Mouse (Mus musculus) bone marrow macrophage, adult 2 months (primary cell): ENCODE data around the gene Olfr509. TPM values are rescaled to one million over a fixed set of nuclear protein-coding genes. Genes with fewer than 3 reads are reported as not detected.
"Not testable (repeated sequence)": the region's sequence is repeated elsewhere in the genome, so short reads cannot be mapped to it uniquely, and the experiment has no call there.

Source experiments
- H3K27ac ChIP-seq: 2 replicates; pipeline ENCODE4 v1.5.1; 2012; ENCODE audit warnings: low read depth, low read length; ENCODE audit not compliant: insufficient read depth
- H3K4me1 ChIP-seq: 2 replicates; pipeline ENCODE4 v1.6.1; 2012; ENCODE audit warnings: low read length; ENCODE audit not compliant: control insufficient read depth, insufficient read depth
- H3K4me3 ChIP-seq: 2 replicates; pipeline ENCODE4 v1.5.1; 2012; ENCODE audit warnings: mild to moderate bottlenecking, low read length, moderate library complexity; ENCODE audit not compliant: insufficient read depth
- CTCF ChIP-seq: IDR thresholded peaks from 2 replicates; pipeline ENCODE4 v1.5.1; 2012; ENCODE audit warnings: low read depth, mild to moderate bottlenecking, low read length, moderate library complexity
- POLR2A ChIP-seq: IDR thresholded peaks from 2 replicates; pipeline ENCODE4 v1.6.1; 2012; ENCODE audit warnings: mild to moderate bottlenecking, low read depth, low read length, borderline replicate concordance
- polyA plus RNA-seq: library from polyadenylated mRNA; stranded (reverse); fragments of >200 nt; gene quantifications from 2 replicates; pipeline ENCODE4 v1.2.4, GENCODE M21; 2012; ENCODE audit not compliant: missing spikeins, insufficient read depth, insufficient read length

Olfr509 gene
- polyA plus RNA-seq: not detected in 2 replicates

- TF ChIP-seq POLR2A (no peak), CTCF (no peak)
- Histone ChIP-seq H3K4me3 (no peak within 1 kb of the TSS), H3K4me1 (no peaks in the 10 kb centered on the region)
Measured at GRCm38 (mm10) chr7:108651806-108652205, at the start of gene Olfr509. Olfr509 (minus strand) TSS chr7:108651906.

GRCm38 (mm10) chr7:108678886-108679285, 27.2 kb upstream of the Olfr509 start:
- no peak overlapping the region for H3K4me3 ChIP-seq
- no peaks in the 10 kb centered on the region for H3K4me1 ChIP-seq
- no peak for TF ChIP-seq POLR2A
- TF ChIP-seq CTCF: no peak
- H3K27ac ChIP-seq: no peak overlapping the region

More at GRCm38 (mm10) chr7:108651806-108652205, at the start of gene Olfr509:
- H3K27ac ChIP-seq: no peak within 1 kb of the TSS

- Histone ChIP-seq H3K4me3 (no peak overlapping the region), H3K27ac (no peak overlapping the region), H3K4me1 (no peaks in the 10 kb centered on the region)
- TF ChIP-seq POLR2A: no peak
- TF ChIP-seq CTCF: no peak
Measured at GRCm38 (mm10) chr7:108671058-108671457, 19.4 kb upstream of the Olfr509 start.

- H3K4me1 ChIP-seq: no peaks in the 10 kb centered on the region
- H3K27ac ChIP-seq: no peak within 1 kb of the TSS
- H3K4me3 ChIP-seq: no peak within 1 kb of the TSS
- TF ChIP-seq POLR2A: no peak
- TF ChIP-seq CTCF: no peak
Measured at GRCm38 (mm10) chr7:108666118-108666517, 14.4 kb upstream of the Olfr509 start, which contains the start of gene Olfr510. Olfr510 (plus strand) TSS chr7:108666418.

GRCm38 (mm10) chr7:108662419-108662818, 10.7 kb upstream of the Olfr509 start:
- Histone ChIP-seq H3K4me1 (no peaks in the 10 kb centered on the region), H3K4me3 (no peak overlapping the region), H3K27ac (no peak overlapping the region)
- no peak for TF ChIP-seq CTCF
- TF ChIP-seq POLR2A: no peak

GRCm38 (mm10) chr7:108629694-108630093, 22.0 kb downstream of the Olfr509 start, which contains the start of gene Olfr508:
Olfr508 (plus strand) TSS chr7:108629994.
- H3K4me3 ChIP-seq: no peak within 1 kb of the TSS
- H3K4me1 ChIP-seq: no peaks in the 10 kb centered on the region
- H3K27ac ChIP-seq: no peak within 1 kb of the TSS
- no peak for TF ChIP-seq CTCF
- no peak for TF ChIP-seq POLR2A

GRCm38 (mm10) chr7:108621514-108621913, 30.2 kb downstream of the Olfr509 start, which contains the start of gene Olfr507:
Olfr507 (plus strand) TSS chr7:108621814.
- no peaks in the 10 kb centered on the region for H3K4me1 ChIP-seq
- H3K27ac ChIP-seq: no peak within 1 kb of the TSS
- TF ChIP-seq CTCF: no peak
- TF ChIP-seq POLR2A: no peak
- no peak within 1 kb of the TSS for H3K4me3 ChIP-seq

- H3K4me1 ChIP-seq, H3K27ac ChIP-seq, H3K4me3 ChIP-seq: not testable (repeated sequence)
Measured at GRCm38 (mm10) chr7:108616781-108617180, 34.9 kb downstream of the Olfr509 start.

- Histone ChIP-seq H3K4me1 (no peaks in the 10 kb centered on the region), H3K27ac (no peak overlapping the region), H3K4me3 (no peak overlapping the region)
- TF ChIP-seq POLR2A (no peak), CTCF (no peak)
Measured at GRCm38 (mm10) chr7:108614110-108614509, 37.6 kb downstream of the Olfr509 start.

- TF ChIP-seq CTCF (no peak), POLR2A (no peak)
- no peak within 1 kb of the TSS for H3K4me3 ChIP-seq
- no peaks in the 10 kb centered on the region for H3K4me1 ChIP-seq
- no peak within 1 kb of the TSS for H3K27ac ChIP-seq
Measured at GRCm38 (mm10) chr7:108610487-108610886, 41.2 kb downstream of the Olfr509 start, which contains the start of gene Olfr506. Olfr506 (plus strand) TSS chr7:108610787.

- not testable (repeated sequence) for H3K27ac ChIP-seq, H3K4me1 ChIP-seq, H3K4me3 ChIP-seq
Measured at GRCm38 (mm10) chr7:108601916-108602315, 49.8 kb downstream of the Olfr509 start.

Other genes with a start within 250 kb of the Olfr509 start
- not detected in 2 replicates for gene Olfr497, start 231.5 kb downstream of the Olfr509 start, polyA plus RNA-seq
- not detected in 2 replicates for gene Olfr498, start 186.6 kb downstream of the Olfr509 start, polyA plus RNA-seq
- not detected in 2 replicates for gene Olfr502, start 126.8 kb downstream of the Olfr509 start, polyA plus RNA-seq
- not detected in 2 replicates for gene Olfr503, start 107.4 kb downstream of the Olfr509 start, polyA plus RNA-seq
- gene Olfr504, start 86.1 kb downstream of the Olfr509 start, polyA plus RNA-seq: not detected in 2 replicates
- gene Olfr506, start 41.1 kb downstream of the Olfr509 start, polyA plus RNA-seq: not detected in 2 replicates
- not detected in 2 replicates for gene Olfr507, start 30.1 kb downstream of the Olfr509 start, polyA plus RNA-seq
- gene Olfr508, start 21.9 kb downstream of the Olfr509 start, polyA plus RNA-seq: not detected in 2 replicates
- gene Olfr510, start 14.5 kb upstream of the Olfr509 start, polyA plus RNA-seq: not detected in 2 replicates
- not detected in 2 replicates for gene Olfr512, start 61.4 kb upstream of the Olfr509 start, polyA plus RNA-seq
- gene Olfr513, start 99.1 kb upstream of the Olfr509 start, polyA plus RNA-seq: not detected in 2 replicates
- 0.87 TPM in 1 of 2 replicates, not detected in the other for gene Olfr514, start 174.1 kb upstream of the Olfr509 start, polyA plus RNA-seq
- not detected in 2 replicates for gene Olfr516, start 198.6 kb upstream of the Olfr509 start, polyA plus RNA-seq
- not detected in 2 replicates for gene Olfr517, start 220.5 kb upstream of the Olfr509 start, polyA plus RNA-seq
- not detected in 2 replicates for gene Olfr518, start 233.1 kb upstream of the Olfr509 start, polyA plus RNA-seq
- gene Olfr519, start 242.5 kb upstream of the Olfr509 start, polyA plus RNA-seq: not detected in 2 replicates